Mouse (Mus musculus) CH12.LX (cell line): ENCODE results near the gene Suclg2.
A peak's percentile ranks its signal among the peaks of the same experiment; 100 is the strongest.

Experiments
- CHD1 ChIP-seq: IDR thresholded peaks from 2 replicates; pipeline ENCODE4 v1.6.1; 2012; ENCODE audit warnings: low read depth, low read length, improper control_type of control experiment, inconsistent platforms
- CHD2 ChIP-seq: IDR thresholded peaks from 2 replicates; pipeline ENCODE4 v1.6.1; 2011; ENCODE audit warnings: low read length, improper control_type of control experiment
- CTCF ChIP-seq, 2 experiments: IDR thresholded peaks in 1 of 2; conservative IDR thresholded peaks in 1 of 2; 2 replicates each; pipeline ENCODE4 v1.5.1; 2011 to 2012; ENCODE audit warnings: low read depth in 2 of 2, low read length in 2 of 2, improper control_type of control experiment in 1 of 2, inconsistent platforms in 1 of 2, mild to moderate bottlenecking in 1 of 2, moderate library complexity in 1 of 2
- ELF1 ChIP-seq: IDR thresholded peaks from 2 replicates; pipeline ENCODE4 v1.6.1; 2014; ENCODE audit warnings: low read depth, mild to moderate bottlenecking, inconsistent platforms, low read length, improper control_type of control experiment
- EP300 ChIP-seq: IDR thresholded peaks from 2 replicates; pipeline ENCODE4 v1.6.1; 2011; ENCODE audit warnings: low read length, improper control_type of control experiment
- GABPA ChIP-seq: IDR thresholded peaks from 2 replicates; pipeline ENCODE4 v1.6.1; 2012; ENCODE audit warnings: low read depth, low read length, improper control_type of control experiment, inconsistent platforms; ENCODE audit not compliant: insufficient replicate concordance
- HCFC1 ChIP-seq: IDR thresholded peaks from 2 replicates; pipeline ENCODE4 v1.6.1; 2012; ENCODE audit warnings: low read depth, mild to moderate bottlenecking, inconsistent platforms, low read length, improper control_type of control experiment
- MXI1 ChIP-seq: IDR thresholded peaks from 2 replicates; pipeline ENCODE4 v1.6.1; 2011; ENCODE audit warnings: mild to moderate bottlenecking, low read depth, low read length, improper control_type of control experiment
- NELFE ChIP-seq: IDR thresholded peaks from 2 replicates; pipeline ENCODE4 v1.6.1; 2011; ENCODE audit warnings: low read depth, low read length, improper control_type of control experiment
- POLR2A ChIP-seq: IDR thresholded peaks from 2 replicates; pipeline ENCODE4 v1.6.1; 2011; ENCODE audit warnings: low read depth, mild to moderate bottlenecking, improper control_type of control experiment, low read length
- POLR2AphosphoS2 ChIP-seq: IDR thresholded peaks from 2 replicates; pipeline ENCODE4 v1.6.1; 2011; ENCODE audit warnings: low read depth, low read length, improper control_type of control experiment
- RCOR1 ChIP-seq: conservative IDR thresholded peaks from 2 replicates; pipeline ENCODE4 v1.6.1; 2012; ENCODE audit warnings: low read depth, mild to moderate bottlenecking, inconsistent platforms, low read length, improper control_type of control experiment
- SMC3 ChIP-seq: IDR thresholded peaks from 2 replicates; pipeline ENCODE4 v1.6.1; 2011; ENCODE audit warnings: low read depth, low read length, improper control_type of control experiment

- no peak for TF ChIP-seq CTCF (conservative IDR thresholded peaks at IDR 0.05 in 1 of 2, IDR thresholded peaks at IDR 0.05 in 1 of 2; ENCODE audit: low read depth in 2 of 2, low read length in 2 of 2)
- no peak for TF ChIP-seq NELFE
- no peak for TF ChIP-seq POLR2A
- peak; percentile 43; the same call in 1 of the 2 replicates for TF ChIP-seq MXI1
- no peak for TF ChIP-seq HCFC1
- no peak for TF ChIP-seq SMC3
- TF ChIP-seq CHD2, result no peak
- TF ChIP-seq POLR2AphosphoS2, result no peak
- TF ChIP-seq ELF1, result no peak
- TF ChIP-seq EP300, result no peak
- no peak for TF ChIP-seq RCOR1
- no peak for TF ChIP-seq CHD1
- TF ChIP-seq GABPA, result no peak
These were observed 96.8 kb downstream of the Suclg2 start for GRCm38 (mm10) chr6:95621821-95622220.
